Mouse (Mus musculus): Measurements from ENCODE around the gene Atl3. TPM values are rescaled to one million over a fixed set of nuclear protein-coding genes. Genes with fewer than 3 reads are reported as not detected.

Gene Atl3
- polyA plus RNA-seq, 1 experiment from 2014 or later = 6.0 TPM

Other genes with a start within 250 kb of the Atl3 start
- 41.1 and 52.8 TPM in 2 replicates for gene Rcor2, start 226.7 kb upstream of the Atl3 start, polyA plus RNA-seq (2015; fragmentation: Nextera tagmentation; extraction: Ambion mirVana)
- 40.7 and 47.1 TPM in 2 replicates for gene Mark2, start 152.2 kb upstream of the Atl3 start, polyA plus RNA-seq (2015; fragmentation: Nextera tagmentation; extraction: Ambion mirVana)
- gene Spindoc, start 111.0 kb upstream of the Atl3 start, polyA plus RNA-seq (2015; fragmentation: Nextera tagmentation; extraction: Ambion mirVana) = 42.2 and 45.3 TPM in 2 replicates
- 16.7 and 17.5 TPM in 2 replicates for gene 2700081O15Rik, start 76.4 kb upstream of the Atl3 start, polyA plus RNA-seq (2015; fragmentation: Nextera tagmentation; extraction: Ambion mirVana)
- gene Rtn3, start 10.8 kb upstream of the Atl3 start, polyA plus RNA-seq (2015; fragmentation: Nextera tagmentation; extraction: Ambion mirVana) = 557 and 566 TPM in 2 replicates
- 1.3 and 2.6 TPM in 2 replicates for gene Pla2g16, start 63.4 kb downstream of the Atl3 start, polyA plus RNA-seq (2015; fragmentation: Nextera tagmentation; extraction: Ambion mirVana)
- gene Lgals12, start 113.2 kb downstream of the Atl3 start, polyA plus RNA-seq (2015; fragmentation: Nextera tagmentation; extraction: Ambion mirVana) = 0.15 and 0.22 TPM in 2 replicates
- gene Hrasls5, start 118.5 kb downstream of the Atl3 start, polyA plus RNA-seq (2015; fragmentation: Nextera tagmentation; extraction: Ambion mirVana) = not detected in 2 replicates
- not detected in 2 replicates for gene Slc22a19, start 217.3 kb downstream of the Atl3 start, polyA plus RNA-seq (2015; fragmentation: Nextera tagmentation; extraction: Ambion mirVana)